Mouse (Mus musculus) cerebellum, postnatal 14 days (tissue): ENCODE measurements around the gene Tmcc1.
"Not testable (repeated sequence)": the region's sequence is repeated elsewhere in the genome, so short reads cannot be mapped to it uniquely, and the experiment has no call there.

ENCODE experiments used
- DNase-seq, 2 experiments: peaks; one replicate each; pipeline ENCODE4 v3.0.0; 2021; ENCODE audit warnings: mixed read lengths in 2 of 2

The Tmcc1 gene

DNA sequence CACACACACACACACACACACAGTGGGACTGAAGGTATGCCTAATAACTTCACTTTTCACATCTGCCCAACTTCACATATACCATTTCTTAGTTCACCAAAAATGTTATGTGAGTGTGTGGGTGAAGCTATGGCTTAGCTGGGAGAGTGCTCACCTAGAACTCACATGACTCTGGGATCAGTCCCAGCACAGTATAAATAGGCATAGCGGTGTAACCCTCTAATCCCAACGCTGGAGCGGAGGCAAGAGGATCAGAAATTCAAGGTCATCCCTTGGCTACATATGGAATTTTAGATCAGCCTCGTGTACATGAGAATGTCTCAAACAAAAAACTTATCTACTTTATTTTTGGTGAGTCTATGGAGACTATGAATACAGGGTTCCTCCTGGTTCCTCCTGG, 119.7 kb downstream of the Tmcc1 start:
- no peak for DNase-seq

DNA sequence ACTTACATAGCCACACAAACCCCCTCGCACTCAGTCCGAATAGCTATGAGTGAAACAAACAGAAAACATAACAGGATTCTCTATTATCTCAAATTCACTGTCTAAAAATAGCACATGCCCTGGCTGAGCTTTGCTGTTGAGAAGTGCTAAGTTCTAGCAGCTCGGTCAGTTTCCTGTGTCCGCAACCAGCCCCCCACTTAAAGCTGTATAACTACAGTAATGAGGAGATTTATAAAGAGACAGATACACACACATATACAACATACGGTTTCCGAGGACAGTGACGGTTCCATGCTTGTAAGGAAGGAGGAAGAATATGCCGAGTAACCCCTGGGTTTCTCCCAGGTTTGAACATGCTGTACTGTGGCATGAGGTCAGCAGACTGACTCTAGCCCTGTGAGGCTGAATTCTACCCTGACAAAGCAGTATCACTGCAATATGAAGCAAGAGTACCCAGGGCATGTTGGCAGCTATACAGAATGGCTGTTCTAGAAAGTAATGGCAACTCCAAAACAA, 120.5 kb downstream of the Tmcc1 start:
- DNase-seq: peak; percentile 39 to 45

DNA sequence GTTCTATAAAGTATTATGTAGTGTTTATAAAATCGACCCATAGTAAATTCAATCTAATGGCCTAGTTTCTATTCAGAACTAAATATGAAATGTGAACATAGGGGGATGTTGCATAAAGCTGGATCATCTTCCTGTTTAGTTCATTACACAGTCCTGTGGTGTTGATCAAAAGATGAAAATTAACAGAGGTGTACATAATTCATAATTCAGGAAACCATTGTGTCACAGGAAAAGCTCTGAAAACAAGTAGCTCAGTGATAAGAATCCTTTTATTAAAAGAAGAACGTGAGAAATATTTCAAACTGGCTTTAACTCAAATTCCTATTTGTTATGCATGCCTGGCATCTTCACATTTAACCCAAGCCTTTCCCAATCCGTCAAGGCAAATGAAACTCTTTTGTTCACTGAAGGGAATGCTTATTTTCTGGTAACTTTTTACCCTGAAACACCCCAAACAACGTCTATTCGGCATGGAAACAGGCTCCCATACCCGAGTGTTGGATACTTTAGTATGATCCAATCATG, 121.0 kb downstream of the Tmcc1 start:
- no peak for DNase-seq

DNA sequence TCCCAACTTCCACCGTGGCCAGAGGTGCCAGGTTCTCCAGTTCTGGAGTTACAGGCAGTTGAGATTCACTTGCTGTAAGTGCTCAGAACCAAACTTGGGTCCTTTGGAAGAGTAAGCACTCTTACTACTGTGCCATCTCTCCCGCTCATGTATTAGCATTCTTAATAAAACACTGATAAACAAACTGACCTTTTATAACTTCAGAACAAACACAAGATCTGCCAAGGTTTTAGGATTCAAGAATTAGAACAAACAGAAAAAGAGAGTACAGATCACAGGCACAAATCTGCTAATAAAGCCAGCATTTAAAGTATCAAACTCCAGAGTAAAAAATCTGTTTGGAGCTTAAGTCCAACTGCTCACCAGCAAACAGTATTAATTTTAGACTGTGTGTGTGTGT, 121.5 kb downstream of the Tmcc1 start:
- no peak for DNase-seq

DNA sequence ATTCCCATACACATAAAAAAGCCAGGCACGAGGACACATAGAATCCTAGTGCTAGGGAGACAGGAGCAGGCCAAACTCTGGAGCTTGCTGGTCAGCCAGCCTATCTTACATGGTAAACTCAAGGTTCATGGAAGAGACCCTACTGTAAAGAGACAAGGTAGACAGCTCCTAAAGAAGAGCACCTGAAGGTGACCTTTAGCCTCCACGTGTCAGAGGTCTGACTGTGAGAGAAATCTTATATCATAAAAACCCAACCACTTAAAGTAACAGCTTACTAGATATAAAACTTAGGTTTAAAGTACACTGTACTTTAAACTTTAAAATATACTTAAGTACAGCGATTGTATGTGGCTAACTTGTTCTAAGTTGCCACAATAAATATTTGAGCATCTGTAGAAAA, 122.7 kb downstream of the Tmcc1 start:
- no peak for DNase-seq

DNA sequence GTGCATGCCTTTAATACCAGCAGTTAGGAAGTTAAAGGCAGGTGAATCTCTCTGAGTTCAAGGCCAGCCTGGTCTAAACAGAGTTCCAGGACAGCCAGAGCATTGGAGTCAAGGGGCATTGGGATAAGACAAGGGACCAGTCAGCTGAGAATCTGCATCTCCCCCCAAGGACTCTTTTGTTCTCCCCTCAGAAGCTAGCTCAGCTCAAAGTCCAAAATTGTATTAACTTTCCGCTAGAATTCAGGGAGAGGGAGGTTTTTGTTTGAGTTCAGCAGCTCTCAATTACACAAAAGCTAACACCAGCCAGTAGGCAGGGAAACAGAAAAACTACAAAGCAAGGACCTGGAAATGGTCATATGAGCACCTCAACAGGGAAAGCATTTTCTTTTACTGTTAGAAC, 129.8 kb downstream of the Tmcc1 start:
- DNase-seq: no peak

DNA sequence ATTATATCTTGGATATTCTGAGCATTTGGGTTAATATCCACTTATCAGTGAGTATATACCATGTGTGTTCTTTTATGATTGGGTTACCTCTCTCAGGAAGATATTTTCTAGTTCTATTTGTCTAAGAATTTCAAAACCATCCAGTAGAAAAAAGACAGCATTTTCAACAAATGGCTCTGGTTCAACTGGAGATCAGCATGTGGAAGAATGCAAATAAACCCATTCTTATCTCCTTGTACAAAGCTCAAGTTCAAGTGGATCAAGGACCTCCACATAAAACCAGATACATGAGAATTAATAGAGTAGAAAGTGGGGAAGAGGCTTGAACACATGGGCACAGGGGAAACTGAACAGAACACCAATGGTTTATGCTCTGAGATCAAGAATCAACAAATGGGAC, 133.7 kb downstream of the Tmcc1 start:
- not testable (repeated sequence) for DNase-seq

DNA sequence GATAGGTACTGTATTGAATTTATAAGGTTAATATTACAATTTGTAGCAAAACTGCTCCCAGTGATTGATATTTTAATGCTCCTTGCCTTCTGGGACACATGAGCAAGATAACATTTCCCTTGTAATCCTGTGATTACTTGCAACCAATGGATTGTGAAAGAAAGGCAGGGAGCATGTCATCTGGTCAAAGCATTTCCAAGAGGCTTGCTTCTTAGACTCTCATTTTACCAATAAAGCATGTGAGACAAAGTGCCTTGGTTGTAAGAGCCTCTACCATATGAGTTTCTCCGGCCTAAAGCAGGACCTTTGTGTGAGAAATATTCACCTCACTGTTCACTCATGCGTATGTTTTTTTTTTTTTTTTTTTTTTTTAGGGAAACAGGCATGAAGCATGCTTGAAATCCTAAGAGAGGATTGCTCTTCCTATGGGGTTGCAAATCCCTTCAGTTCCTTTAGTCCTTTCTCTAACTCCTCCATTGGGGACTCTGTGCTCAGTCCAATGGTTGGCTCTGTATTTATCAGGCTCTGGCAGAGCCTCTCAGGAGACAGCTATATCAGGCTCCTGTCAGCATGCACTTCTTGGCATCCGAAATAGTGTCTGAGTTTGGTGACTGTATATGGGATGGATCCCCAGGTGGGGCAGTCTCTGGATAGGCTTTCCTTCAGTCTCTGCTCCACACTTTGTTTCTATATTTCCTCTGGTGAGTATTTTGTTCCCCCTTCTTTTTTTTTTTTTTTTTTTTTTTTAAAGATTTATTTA, 134.6 kb downstream of the Tmcc1 start:
- DNase-seq: no peak

DNA sequence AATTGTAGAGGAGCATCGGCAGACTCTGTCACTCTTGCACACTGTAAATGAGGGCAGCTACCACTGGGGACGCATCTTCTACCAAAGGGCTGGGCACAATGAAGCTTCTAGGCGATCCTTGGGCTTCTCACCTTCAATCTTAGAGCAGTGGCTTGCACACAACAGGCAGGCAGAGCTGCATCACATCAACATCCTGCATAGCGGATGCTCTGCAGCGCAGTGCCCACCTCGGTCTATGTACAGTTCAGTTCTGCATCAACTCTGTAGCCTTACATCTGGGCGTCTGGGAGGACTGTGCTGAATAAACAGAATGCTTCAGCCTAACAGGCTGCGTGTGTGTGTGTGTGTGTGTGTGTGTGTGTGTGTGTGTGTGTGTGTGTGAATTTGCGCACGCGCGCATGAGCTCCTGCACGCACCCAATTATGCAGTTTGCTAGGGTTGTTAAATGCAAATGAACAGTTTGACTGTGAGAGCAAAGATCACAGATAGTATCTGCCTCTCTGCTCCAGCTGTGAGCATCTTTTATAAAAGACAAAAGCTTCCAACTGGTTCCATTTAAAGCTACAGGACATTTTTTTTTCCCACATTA, 136.5 kb downstream of the Tmcc1 start:
- DNase-seq: peak; percentile 68 to 71

DNA sequence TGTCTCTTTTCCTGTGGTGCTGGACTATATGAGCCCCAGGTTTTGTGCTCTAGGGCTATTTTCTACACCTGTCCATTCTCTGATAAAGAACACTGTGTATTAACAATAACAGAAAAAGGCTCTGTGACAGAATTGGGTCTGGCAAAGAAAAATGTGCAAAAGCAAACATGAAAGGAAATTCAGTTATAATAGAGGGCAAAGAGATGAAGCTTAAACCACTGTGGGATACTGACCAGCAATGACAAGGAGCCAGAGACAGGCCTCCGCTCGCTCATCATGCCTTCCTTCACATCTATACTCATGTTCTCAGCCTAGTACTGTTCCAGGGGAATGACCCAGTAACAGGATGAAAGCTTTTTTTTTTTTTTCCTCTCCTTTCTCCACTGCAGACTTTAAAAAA, 137.5 kb downstream of the Tmcc1 start:
- DNase-seq: peak in 1 of 2 experiments; percentile 47

DNA sequence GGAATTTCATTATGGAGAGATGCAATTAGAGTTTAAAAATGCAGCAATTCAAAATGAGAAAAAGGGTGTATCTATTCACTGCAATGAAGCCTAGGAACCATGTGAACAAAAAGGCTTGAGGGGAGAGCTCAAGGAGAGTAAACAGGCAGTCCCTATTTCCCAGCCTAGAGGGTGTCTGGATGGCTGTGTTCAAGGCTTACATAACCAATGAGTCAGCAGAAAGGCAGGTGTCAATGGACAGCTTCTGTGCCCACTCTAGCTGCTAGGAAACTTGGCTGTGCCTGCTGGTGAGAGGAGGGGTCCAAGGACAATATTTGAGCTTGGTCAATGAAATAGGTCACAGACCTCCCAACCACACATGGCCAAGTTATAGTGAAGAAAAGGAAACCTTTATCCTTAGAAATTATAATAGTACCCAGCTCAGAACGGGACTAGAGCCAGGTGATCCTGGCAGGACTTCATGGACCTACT, 138.2 kb downstream of the Tmcc1 start:
- peak; percentile 71 to 80 for DNase-seq

DNA sequence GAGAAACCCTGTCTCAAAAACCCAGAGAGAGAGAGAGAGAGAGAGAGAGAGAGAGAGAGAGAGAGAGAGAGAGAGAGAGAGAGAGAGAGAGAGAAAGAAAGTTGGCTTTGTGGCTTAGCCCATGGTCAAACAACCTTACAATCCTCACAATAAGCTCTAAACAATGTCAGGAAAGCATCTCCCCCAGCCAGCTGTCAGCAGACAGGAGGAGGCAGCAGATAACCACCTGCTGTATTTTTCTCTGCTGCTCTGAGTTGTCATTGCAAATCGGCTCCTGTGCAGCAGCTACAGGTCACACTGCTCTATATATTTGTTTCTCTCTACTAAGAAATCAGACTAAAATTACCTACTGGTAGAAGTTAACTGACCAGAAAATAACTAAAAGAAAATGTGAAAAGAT, 145.4 kb downstream of the Tmcc1 start:
- DNase-seq: no peak

DNA sequence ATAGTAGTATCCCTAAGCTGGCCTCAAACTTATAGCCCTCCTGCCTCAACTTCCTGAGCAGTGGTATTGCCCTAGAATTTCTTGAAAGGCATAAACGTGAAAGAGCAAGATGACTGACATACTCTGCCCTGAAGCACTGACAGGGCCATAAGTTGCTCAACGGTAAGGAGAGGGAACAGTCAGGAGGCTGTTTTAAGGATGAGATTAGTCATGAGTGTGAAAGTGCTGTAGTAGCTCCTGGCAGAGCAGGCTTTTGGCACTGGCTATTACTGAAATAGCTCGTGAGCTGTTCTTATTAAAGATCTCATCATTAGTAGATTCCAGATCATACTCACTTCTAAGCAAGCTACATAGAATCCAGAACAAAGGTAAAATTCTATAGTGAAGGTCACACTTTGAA, 145.9 kb downstream of the Tmcc1 start:
- no peak for DNase-seq

DNA sequence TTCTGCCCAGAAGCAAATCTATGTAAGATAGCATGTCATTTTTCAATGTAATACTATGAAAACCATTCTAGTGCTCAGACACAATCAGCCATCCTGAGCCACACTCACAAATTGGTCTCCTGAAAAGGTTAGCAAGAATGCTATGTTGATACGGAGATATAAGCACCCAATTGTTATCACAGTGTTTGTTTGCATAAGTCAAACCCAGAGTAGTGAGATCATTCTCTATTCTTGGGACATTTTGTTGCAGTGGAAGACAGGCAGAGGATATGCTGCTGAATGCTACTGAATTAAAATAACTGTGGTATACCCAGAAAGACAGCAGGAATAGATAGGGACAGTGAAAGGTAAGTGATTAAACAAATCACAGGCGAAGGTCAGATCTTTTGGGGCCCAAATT, 149.2 kb downstream of the Tmcc1 start:
- no peak for DNase-seq

DNA sequence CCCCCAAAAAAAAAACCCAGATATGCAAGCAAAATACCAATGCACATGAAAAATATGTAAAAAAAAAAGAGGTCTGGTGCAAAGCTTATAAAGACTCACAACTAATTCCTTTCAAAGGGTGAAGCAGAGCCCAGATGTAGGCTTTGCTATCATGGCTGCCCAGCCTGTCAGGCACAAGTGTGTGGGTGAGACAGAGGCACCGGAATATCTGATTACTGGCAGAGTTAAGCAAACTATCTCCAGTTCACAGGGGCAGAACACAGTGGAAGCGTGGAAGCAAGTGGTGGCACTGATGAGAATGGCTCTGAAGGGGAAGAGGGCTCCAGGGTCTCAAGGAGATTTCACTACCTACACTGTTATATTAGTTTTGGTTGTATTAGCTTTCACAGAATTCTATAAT, 155.1 kb downstream of the Tmcc1 start:
- DNase-seq: no peak

DNA sequence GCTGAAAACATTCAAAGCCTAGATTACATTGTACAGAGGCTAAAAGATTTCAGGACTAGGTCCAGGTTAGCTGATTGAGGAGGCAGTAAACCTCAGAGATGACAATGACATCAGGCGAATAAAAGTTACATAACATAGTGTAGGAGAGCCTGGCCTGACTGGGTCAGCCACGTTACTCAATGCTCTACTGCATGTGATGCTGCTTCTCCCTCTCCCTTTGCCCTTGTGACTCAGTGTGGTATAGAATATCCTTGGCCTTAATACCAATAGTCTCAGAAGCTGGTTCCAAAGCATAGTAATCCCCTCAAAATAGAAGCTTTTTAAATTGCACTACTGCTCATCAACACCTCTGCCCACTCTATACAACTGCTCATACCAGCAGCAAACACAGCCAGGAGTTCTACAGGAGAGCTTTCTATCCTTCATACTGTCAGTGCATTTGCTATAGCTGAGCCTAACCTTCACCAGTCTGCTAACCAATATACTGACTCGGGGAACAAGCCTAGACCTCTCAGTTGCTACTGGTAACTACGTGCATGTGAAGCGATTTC, 155.9 kb downstream of the Tmcc1 start:
- DNase-seq: no peak

DNA sequence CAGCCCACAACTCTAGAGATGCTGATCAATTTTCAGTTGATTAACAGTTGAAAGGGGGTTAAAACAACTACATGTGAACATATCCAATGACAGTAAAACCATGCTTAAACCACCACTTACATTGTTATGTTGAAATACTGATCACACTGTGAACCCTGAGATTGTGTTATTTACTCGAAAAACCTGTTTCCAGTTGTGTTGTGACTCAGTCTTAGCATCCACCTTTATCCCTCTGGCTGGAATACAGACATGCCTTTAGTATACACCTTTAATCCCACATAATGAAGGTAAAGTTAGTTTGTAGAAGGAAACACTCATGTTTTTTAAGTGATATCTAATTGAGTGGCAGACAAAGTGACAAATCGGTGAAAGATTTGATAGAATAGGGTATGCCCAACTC, 156.7 kb downstream of the Tmcc1 start:
- no peak for DNase-seq

DNA sequence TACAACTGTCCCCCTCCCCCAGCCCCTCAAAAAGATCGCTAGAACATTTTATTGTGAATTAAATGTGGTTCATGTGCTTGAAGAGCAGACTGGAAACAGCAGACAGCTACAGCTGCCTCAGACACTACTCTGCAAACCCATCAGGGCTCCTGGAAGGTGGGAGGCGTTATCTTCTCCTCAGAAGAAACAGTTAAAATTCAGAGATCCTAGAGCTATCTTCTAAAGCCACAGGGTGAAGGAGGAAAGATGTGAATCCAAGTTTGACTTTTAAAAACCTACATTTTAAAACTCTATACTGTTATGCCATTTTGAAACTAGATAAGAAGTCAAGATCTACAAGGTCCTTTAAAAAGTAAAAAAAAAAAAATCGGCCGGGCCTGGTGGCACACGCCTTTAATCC, 162.2 kb downstream of the Tmcc1 start:
- no peak for DNase-seq

DNA sequence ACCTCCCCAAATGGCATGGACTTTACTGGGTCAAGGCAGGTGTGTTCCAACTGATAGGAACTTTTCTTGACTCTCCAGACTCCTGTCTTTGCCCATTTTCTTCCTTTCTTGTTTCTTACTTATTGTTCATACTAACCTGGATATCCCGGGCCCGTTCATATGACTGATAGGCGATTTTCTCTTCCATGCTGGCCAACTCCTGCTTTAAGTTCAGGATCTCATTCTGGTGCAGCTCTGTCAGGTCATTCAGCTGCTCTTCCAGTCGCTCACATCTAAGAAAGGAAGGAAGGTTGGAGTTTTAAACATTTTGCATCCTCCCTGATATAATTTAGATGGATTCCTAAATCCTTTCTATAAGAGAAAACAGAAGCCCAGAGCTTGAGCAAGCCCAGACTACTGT, 168.6 kb downstream of the Tmcc1 start:
- no peak for DNase-seq

DNA sequence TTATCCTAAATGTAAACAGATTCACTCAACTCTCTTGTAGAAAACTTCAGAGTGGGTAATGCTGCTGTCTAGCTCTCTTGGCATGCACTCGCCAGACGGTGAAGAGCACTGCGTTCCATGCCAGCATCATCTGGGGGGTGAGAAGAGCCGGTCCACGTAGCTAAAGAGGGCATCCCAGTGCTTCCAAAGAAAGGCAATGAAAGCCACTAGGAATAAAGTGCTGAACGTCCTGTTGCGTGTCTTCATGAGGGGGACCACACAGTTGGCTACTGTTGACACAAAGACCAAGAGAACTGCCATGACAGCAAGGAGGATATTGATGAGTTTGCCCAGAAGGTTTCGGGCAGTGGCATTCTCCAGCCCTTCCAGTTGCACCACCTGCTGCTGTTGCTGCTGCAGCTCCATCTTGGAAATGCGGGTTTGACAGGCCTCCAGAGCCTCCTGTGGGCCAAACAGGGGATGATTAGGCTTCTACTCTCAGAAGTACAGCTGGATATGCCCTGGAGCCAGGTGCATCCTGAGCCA, 171.3 kb downstream of the Tmcc1 start:
- no peak for DNase-seq

DNA sequence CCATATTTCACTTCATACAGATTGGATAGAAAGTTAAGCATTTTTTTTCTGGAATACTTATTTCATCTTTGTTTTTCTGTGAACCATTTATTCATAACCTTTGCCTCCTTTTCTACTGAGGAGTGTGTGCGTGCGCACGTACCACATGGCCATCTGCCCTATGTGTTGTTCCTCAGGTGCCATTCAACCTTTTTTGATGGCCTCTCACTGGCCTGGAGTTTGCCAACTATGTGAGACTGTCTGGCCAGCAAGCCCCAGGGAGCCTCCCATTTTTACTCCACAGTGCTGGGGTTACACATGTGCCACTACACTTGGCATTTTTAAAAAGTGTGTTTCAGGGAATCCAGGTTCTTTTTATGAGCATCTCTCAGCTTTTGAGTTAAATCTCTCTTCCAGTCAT, 177.4 kb downstream of the Tmcc1 start:
- no peak for DNase-seq

DNA sequence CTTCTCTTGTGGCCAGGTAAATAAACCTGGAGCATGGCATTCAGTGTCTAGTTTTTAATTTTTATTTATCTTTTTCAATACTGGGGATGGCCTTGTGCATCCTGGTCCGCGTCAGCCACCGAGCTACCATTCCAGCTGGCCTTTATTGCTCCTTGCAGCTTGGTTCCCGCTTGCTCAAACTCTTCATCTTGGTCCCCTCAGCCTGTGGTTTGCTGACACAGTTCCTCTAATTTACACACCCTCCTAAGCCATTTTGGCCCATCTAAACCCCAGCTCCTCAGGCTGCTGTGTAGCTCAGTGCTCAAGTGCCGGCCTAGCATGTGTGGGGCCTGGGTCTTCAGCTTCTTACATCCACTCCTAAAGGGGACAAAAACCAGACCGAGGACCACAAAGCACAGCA, 179.2 kb downstream of the Tmcc1 start:
- DNase-seq: no peak

DNA sequence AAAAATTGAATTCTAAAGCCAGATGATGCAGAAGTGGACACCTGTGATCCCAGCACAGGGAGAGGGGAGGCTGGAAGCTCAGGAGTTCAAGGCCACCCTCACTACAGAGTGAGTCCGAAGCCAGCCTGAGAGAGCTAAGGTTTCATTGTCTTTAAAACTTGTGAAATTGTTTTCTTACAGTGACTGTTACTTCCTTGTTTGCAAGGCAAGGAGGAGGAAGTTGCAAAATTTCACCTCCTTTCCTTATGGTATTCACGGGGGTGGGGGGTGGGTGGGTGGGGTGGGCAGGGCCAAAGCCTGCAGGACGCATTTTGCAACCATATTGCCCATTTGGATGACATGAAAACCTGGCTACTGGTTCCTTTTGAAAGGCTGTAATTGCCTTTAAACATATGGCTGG, 179.6 kb downstream of the Tmcc1 start:
- no peak for DNase-seq

DNA sequence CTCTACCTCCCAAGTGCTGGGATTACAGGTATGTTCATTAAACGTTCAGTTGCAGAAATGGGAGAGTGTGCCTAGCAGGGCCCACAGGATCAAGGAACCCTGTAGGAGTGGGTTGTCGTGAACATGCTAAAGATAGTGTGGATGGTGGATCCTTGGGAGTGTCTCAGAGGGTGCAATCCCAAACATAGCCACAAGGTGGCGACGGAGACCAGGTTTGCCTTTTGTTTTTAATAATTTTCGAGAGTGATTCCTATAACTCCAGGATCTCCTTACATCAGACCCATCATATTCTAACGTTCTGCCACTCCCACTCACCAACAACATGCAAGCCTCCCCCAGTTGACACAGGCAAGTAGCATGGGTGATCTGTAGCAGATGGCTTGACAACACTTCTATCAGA, 182.7 kb downstream of the Tmcc1 start:
- peak; percentile 94 for DNase-seq
